Mouse (Mus musculus) liver, embryonic 14.5 days (tissue): ENCODE results near the gene Rasl11a.

Source experiments
- CTCF ChIP-seq: IDR thresholded peaks from 2 replicates; pipeline ENCODE4 v1.5.1; 2016; ENCODE audit warnings: antibody characterized with exemption, low read depth, control low read depth
- EP300 ChIP-seq: IDR thresholded peaks from 2 replicates; pipeline ENCODE4 v1.6.1; 2016; ENCODE audit warnings: antibody characterized with exemption, low read depth

DNA sequence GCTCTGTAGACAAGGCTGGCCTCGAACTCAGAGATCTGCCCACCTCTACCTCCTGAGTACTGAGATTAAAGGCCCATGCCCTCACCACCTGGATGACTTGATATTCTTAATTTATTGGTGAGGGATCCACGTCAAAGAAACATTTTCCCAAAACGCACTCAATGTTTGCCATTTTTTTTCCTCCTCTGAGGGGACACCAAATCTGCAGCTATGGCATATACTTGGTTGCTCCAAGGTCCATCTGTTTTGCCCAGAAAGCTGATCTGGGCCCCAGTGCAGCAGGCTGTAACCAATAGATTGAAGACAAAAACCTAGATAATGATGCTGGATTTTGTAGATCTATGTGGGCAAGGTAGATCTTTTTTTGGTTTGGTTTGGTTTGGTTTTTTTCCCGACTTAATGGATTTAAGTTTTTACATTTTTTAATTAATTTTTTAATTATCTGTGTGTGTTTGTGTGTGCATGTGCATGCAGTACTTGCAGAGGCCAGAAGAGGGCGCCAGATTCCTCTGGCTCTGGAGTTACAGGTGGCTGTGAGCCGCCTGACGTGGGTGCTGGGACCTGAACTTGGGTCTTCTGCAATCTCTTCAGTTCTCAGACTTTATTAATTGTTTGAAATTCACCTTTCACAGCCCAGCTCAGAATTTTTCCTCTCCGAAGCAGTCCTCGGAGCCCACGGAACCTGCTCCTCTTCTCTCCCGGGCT lies 48.8 kb downstream of the Rasl11a start:
- TF ChIP-seq CTCF: peak; percentile 71
- no peak for TF ChIP-seq EP300
